Mouse (Mus musculus): Measurements from ENCODE around the gene 4931429L15Rik.

4931429L15Rik gene

GRCm38 (mm10) chr9:46259111-46259510 is 60.7 kb downstream of the 4931429L15Rik start:
- no peak for DNase-seq (ENCODE audit: low read depth, low spot score)

DNA sequence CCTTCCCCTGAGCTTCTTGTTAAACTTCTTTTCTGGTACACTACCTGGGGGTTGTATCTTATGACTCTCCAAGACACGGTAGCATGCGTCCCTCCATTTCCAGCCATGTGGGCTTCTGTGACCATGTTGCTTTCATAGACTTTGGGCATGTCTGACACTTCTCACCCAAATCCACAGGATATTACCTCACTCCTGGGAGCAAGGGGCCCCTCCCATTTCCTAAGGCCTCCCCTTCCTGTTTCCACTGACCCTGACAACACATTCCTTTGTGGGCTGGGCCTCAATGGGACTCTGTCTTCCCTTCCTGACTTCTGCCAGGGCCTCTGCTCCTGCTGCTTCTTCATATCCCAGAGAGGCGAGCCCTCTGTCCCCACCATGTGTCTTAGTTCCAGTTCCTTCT is 62.2 kb downstream of the 4931429L15Rik start:
- DNase-seq (ENCODE audit: low read depth, low spot score), result no peak

DNA sequence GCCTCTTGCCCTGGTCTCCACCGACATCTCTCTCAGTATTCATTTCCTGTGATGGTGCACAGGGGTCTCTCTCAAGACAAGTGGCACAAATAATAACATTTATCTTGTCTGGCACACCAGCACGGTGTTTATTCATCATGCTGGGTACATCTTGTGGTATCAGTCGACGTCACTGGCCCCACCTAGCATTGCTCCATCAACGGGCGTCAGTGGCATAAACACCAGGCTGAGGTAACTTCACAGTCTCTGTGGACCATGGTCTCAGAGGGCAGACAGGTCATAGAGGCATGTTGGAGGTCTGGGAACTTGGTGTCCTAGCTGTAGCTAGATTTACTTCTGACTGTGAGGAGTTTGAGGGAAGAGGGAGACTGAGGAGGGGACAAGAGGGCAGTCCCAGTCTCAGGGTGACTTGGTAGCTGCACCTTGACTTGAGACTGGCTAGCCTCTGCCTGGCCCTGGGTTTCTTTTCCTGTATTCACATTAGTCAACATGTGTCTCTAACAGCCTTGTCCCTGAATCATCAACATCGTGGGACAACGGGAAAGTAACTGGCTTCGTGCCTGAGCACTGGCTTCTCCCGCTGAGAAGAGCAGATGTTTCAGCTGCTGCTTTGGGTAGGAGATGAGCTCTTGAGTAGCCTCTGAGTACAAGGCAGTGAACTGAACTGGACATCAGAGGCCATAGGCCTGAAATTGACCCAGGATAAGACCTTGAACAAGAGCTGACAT is 63.0 kb downstream of the 4931429L15Rik start:
- DNase-seq (ENCODE audit: low read depth, low spot score), result no peak

DNA sequence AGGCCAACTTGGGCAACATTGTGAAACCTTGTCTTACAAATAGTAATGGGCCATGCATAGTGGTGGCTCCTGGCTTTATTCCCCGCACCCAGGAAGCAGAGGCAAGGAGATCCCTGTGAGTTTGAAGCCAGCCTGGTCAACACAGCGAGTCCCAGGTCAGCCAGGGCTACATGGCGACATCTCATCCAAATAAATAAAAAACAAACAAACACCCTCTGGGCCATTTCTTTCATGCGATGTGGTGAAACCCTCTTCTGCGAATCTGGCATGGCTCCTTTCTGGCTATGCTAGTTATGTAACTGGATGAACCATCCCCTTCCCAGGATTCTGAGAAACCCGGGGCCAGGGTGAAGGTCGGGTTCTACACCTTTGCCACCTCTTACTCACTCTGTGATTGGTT is 63.6 kb downstream of the 4931429L15Rik start:
- DNase-seq (ENCODE audit: low read depth, low spot score), result no peak

Measured in mesoderm, embryonic 11.5 days (tissue).